Mouse (Mus musculus) megakaryocyte, embryonic 14.5 days (primary cell): ENCODE measurements around the gene Efcab8.
"Not testable (repeated sequence)": the region's sequence is repeated elsewhere in the genome, so short reads cannot be mapped to it uniquely, and the experiment has no call there.

Experiments used
- FLI1 ChIP-seq: IDR thresholded peaks from 2 replicates; pipeline ENCODE4 v1.6.1; 2012; ENCODE audit warnings: low read length, inconsistent platforms, mixed read lengths
- GATA1 ChIP-seq: IDR thresholded peaks from 3 replicates; pipeline ENCODE4 v1.6.1; 2012; ENCODE audit warnings: mixed read lengths, low read length, inconsistent platforms, borderline replicate concordance

DNA sequence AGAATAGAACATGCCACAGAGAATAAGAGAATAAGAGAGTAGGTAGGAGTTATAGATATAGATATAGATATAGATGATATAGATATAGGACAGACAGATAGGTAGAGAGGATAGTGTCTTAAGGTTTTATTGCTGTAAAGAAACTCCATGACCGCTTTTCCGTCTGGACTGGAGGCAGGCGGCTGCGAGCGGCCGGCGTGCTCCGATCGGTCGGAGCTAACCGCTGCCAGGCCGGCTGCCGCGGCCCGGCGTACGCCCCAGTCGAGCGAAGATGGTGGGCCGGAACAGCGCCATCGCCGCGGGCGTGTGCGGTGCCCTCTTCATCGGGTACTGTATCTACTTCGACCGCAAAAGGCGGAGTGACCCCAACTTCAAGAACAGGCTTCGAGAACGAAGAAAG, 46.2 kb downstream of the Efcab8 start:
- TF ChIP-seq GATA1, FLI1: not testable (repeated sequence)
